Mouse (Mus musculus) spleen, embryonic (tissue): ENCODE results near the gene Plaa.
"Not testable (repeated sequence)": the region's sequence is repeated elsewhere in the genome, so short reads cannot be mapped to it uniquely, and the experiment has no call there.

ENCODE experiments used
- CTCF ChIA-PET: fragments of 350-600 bp; sonication (Branson Sonifier 250); formaldehyde crosslinking; loops from one replicate; lab custom pipeline; 2022; lab: Charles Lee

Gene Plaa

GRCm38 (mm10) chr4:94603031-94603629 lies at the start of gene Plaa:
Gene Plaa, minus strand, starts transcription at chr4:94603244.
- CTCF ChIA-PET, result no interaction called here

GRCm38 (mm10) chr4:94650426-94651175 lies 47.6 kb upstream of the Plaa start:
- CTCF ChIA-PET, result not testable (repeated sequence)

- CTCF ChIA-PET, result no interaction called here
These were observed 46.9 kb upstream of the Plaa start, which contains the start of gene Lrrc19 for GRCm38 (mm10) chr4:94649920-94650319. Gene Lrrc19, minus strand, starts transcription at chr4:94650144.

DNA sequence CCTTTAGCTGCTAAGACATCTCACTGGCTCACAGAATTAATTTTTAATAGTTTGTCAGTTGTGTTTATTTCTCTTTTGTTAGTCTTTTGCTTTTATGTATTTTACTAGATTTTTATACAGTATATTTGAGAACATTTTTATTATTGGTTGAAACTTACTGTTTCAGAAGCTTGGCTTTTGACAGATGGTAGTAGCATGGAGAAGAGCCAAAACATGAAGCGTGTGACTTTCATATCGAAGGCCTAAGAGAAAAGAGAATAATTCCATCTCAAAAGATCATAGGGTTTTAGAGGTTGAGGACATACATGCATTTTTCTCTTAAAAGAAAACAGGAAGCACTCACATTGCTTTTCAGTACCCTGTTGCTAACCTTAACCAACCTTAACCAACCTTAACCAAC lies 40.1 kb upstream of the Plaa start:
- CTCF ChIA-PET, result no interaction called here

- CTCF ChIA-PET, result no interaction called here
These were observed 17.0 kb upstream of the Plaa start for GRCm38 (mm10) chr4:94620077-94620476.

GRCm38 (mm10) chr4:94614627-94615006 lies 11.6 kb upstream of the Plaa start:
- CTCF ChIA-PET, result interaction anchor here (1.1 kb wide), 1 partner anchor 13 kb away, joined by 3 read pairs; no protein-coding TSS in a partner anchor

GRCm38 (mm10) chr4:94613972-94614626 lies 11.1 kb upstream of the Plaa start, which contains the start of gene Ift74:
Gene Ift74, plus strand, starts transcription at chr4:94614491.
- CTCF ChIA-PET, result interaction anchor here (1.1 kb wide), 1 partner anchor 12 kb away, joined by 3 read pairs; no protein-coding TSS in a partner anchor

- CTCF ChIA-PET, result no interaction called here
These were observed 7.3 kb upstream of the Plaa start for GRCm38 (mm10) chr4:94610339-94610738.

GRCm38 (mm10) chr4:94605591-94605990 lies 2.5 kb upstream of the Plaa start:
- CTCF ChIA-PET, result interaction anchor here (0.7 kb wide), 1 partner anchor 56 kb away, joined by 3 read pairs; no protein-coding TSS in a partner anchor

DNA sequence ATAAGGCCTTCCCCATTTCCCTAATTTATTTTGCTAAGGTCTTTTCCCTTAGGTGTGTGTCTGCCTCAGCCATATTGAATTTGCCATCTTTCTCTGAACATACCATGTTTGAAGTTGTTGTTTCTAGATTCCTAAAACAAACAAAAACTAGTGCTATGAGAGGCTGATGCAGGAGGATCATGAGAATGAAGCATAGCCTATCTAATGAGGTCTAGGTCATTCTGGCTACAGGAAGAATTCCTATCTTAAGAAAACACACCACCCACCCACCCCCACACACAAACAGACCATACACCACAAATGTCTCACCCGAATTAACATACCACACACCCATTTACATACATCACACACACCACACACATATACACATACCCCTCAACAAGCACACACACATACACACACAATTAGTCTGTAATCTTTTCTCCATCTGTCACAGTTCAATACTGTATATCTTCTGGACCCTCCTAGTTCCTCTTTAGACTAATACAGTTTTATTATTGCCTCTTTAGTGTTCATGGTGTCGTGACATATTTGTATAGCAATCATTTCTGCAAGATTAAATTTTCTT lies 1.5 kb upstream of the Plaa start:
- CTCF ChIA-PET, result no interaction called here

DNA sequence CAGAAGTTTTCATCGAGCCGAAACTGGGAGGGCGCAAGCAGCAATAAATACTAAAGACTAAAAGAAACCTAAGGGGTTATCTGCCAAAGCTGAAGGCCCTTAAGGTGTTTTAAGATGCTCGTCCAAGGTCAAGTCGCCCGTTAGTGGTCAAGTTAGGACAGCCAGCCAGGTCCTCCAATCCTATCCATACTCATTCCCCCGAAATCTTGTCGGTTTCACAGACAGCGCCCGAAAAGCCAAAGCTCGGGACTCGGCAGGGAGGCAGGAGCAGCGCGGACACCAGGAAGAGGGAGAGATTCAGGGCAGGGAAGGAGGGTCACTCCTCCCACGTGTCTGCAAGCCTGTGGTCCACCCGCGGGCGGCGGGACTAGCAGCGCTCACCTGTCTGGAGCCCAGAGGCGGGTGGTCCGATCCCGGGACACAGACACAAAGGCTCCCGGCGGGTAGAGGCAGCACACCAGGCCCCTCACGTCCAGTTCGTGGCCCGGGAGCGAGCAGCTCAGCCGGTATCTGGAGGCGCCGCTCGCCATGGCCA lies 481 bp downstream of the Plaa start:
- CTCF ChIA-PET, result interaction anchor here (0.9 kb wide), 1 partner anchor 12 kb away, joined by 3 read pairs; the partner anchor contains the start of gene Ift74

DNA sequence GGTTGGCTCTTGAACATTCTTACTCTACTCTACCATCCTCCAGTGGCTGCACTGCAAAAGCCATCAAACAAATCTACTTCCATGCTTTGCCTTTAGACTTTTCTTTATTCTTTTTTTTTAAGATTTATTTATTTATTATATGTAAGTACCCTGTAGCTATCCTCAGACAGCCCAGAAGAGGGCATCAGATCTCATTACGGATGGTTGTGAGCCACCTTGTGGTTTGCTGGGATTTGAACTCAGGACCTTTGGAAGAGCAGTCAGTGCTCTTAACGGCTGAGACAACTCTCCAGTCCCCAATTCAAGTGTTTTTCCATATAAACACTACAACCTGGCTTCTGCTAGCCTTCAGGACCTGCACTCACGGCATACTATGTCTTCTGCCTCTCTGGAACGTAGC lies 1.6 kb downstream of the Plaa start:
- CTCF ChIA-PET, result interaction anchor here (0.9 kb wide), 1 partner anchor 13 kb away, joined by 3 read pairs; the partner anchor contains the start of gene Ift74

DNA sequence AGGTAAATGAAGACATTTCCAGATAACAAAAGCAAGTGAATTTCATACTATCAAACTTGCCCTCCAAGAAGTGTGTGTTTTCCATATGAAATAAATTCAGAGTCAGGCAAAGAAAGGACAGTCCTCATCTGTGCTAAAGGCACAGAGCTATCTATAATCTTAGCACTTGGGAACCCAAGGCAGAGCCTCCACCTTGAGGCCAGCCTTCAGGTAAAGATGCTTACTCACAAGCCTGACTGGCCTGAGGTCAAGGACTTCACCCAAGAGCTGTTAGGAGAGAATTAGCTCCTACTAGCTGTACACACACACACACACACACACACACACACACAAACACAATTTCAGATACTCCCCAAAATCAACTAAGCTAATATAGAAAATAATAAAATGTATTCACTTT lies 10.3 kb downstream of the Plaa start:
- CTCF ChIA-PET, result no interaction called here

DNA sequence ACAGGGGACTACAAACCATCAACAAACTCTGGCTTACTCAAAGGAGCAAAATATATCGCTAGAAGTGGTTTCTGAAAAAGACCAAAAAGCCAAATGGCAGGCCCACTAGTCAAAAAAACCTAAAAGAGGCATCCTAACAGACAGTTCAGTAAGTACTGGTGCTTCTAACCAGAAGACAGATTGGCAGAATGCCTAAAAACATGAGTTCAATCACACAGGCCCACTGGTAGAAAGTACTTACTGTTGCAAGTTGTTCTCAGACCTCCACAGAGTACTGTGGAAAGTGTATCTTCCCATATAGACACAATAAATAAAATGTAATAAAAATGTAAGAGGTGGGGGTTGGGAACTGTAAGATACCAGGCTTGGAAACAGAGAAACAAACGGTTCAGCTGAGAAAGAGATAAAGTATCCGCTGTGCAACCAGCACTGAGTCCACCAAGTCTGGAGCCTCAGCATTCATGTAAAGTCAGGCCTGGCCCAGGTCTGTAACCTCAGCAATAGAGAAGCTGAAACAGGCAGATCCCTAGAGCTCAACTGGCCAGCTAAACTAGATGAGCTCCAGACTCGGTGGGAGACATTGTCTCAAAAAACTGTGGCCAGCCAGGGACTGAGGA lies 11.2 kb downstream of the Plaa start:
- CTCF ChIA-PET, result no interaction called here

- CTCF ChIA-PET, result interaction anchor here (0.6 kb wide), 1 partner anchor 18 kb away, joined by 5 read pairs; no protein-coding TSS in a partner anchor
These were observed 30.4 kb downstream of the Plaa start for GRCm38 (mm10) chr4:94572677-94573076.

GRCm38 (mm10) chr4:94564297-94564696 lies 38.7 kb downstream of the Plaa start:
- CTCF ChIA-PET, result no interaction called here

- CTCF ChIA-PET, result no interaction called here
These were observed 40.9 kb downstream of the Plaa start for GRCm38 (mm10) chr4:94561954-94562648.

DNA sequence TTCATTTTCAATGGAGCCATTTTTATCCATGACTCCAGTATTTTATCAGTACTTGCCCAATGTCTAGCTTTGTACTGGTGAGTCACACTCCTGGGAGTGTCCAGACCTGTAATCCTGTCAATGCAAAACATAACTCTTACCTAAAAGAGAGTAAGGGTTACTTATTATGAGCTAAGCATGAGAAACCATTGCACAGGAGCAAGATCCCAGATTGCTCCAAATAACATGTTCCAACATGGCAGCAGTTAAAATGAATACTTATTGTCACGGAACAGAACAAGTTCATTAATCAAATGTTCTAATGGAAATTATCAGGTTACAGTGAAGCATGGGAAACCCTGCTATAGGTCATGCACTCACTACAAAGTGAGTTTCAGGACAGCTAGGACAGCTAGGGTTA lies 42.7 kb downstream of the Plaa start:
- CTCF ChIA-PET, result no interaction called here

DNA sequence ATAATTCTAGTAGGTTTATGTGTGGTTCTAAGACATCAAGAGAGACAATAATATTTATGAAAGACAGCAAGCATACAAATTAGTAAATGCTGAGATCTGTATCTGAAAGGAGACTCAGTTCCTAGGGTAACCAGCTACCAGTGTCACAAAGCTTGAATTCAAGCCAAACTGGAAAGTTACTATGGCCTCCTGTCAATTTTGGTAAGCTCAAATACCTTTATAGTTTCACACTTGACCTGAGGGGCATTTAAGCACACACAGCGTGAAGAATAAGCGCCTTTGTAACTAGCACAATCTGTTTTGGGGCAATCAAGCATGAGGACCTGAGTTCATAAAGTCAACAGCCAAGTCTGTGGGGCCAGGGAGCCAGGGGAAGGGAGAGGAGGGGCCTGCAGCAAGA lies 43.8 kb downstream of the Plaa start:
- CTCF ChIA-PET, result no interaction called here

DNA sequence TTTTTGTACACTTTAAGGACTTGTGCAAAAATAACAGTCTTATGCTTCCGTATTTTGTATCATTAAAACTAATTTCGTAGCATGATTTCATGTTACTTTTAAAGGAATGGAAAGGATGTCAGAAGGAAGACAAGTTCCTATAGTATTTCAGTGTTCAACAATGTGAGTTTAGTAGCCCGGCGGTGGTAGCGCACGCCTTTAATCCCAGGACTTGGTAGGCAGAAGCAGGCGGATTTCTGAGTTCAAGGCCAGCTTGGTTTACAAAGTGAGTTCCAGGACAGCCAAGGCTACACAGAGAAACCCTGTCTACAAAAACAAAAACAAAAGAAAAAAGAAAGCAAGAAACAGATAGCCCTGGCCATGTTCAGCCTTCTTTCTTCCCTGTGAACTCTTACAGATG lies 45.9 kb downstream of the Plaa start:
- CTCF ChIA-PET, result no interaction called here
